Mouse (Mus musculus): ENCODE results near the gene Taz.
A peak's percentile ranks its signal among the peaks of the same experiment; 100 is the strongest.

Gene Taz

DNA sequence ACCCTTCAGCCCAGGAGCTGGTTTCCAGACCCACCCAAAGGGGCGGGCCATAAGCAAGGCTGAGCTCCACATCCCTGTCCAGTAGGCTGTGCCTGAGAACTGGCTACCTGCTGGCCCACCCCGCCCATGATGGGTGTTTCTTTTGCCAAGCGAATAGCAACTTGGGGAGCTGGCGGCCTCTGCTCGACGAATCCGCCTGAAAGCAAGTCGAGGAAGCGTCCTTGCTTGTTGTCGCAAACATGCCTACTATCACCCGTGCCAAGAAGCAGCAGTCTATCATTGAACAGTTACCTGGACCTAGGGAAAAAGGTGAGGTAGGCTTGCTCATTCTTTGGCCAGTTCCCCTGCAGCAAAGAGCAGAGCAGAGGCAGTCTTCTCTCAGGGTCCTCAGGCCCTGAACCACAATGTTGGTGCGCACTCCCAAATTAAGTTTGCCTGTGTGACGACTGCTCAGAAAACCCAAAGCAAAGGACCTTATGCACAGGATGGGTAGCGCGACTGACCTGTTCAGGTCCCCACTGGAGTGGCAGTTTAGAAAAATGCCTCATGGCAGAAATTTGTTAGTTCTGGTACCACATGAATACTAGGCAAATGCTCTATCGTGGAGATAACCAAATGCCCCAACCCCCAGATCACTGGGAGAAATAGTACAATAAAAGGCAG, at the start of gene Taz, which contains the start of gene Dnase1l1:
TSS of gene Taz (plus strand) at position 181 of the 663 bp plus-strand sequence.
TSS of gene Dnase1l1 (minus strand) at position 606 of the 663 bp plus-strand sequence.
- peak; percentile 32 to 37 for DNase-seq (ENCODE audit: low read depth in 2 of 2, low spot score in 2 of 2)

DNA sequence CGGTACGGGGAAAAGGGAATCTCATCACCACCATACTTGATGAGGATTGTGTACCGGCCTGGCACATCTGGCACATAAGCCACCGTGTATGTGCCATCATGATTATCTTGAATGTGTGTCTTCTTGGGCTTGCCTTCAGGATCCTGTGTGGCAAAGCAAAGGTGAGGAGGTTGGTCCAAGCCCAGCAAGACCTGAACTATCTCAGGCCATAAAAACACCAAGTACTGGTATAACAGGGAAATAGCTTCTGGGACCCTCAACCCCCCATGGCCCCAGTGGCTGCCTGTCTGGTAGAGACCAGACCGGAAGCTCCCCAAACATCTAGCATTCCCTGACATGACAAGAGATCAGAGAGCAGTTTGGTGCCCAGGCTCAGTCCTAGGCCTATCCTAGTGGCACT, 48.5 kb upstream of the Taz start:
- DNase-seq (ENCODE audit: low read depth in 2 of 2, low spot score in 2 of 2), result no peak

DNA sequence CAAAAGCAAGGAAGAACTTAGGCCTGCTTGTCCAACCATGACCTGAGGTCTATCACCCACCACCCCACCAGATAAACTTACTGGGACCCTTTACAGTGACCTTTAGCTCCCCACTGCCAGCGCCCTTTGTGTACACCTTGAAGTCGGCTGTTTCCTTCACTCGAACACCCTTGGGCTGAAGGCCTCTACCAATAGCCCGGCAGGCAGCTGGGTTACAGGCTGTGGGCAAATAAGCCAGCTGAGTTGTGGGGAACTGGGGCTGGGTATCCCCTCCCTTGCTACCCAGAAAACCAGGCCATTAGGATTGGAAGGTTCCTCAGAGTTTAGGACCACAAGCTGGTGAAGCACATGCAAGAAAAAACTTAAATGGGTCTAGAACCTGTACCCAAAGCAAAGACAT, 41.4 kb upstream of the Taz start:
- DNase-seq (ENCODE audit: low read depth in 2 of 2, low spot score in 2 of 2), result no peak

DNA sequence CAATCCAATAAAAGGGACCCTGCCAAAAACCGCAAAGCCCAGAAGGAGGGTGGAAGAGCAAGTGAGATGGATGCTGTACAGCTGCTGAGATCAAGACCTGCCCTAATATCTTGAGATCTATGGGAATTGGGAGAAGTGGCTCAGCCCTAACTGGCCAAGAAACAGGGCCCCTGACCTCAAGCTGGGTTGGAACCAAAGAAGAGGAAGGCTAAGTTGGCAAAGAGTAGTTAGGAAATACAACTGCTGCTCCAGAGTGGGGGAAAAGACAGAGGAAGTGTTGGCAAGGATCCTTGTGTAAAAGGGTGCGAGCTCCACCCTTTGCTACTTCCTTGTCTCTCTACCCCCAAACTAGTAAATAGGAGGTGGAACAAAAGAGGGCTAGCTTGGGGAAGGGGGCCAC, 38.3 kb upstream of the Taz start:
- no peak for DNase-seq (ENCODE audit: low read depth in 2 of 2, low spot score in 2 of 2)

DNA sequence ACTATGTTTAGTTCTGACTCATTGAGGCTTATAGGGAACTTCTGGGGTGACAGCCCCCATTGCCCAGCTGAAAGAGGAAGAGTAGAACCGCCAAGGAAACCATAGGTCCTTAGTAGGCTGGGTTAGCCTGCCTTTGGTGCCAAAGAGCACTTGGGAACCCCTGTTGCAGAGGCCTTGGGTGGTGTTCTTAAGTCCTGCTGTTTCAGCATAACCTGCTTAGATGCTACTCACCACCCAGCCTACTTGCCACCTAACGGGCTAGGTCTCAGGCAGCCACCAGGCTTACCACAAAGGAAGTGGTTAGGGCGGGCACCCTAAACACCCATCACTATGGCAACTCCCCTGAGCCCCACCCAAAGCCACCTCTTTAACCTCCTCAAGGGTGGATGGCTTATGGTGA, 37.9 kb upstream of the Taz start:
- DNase-seq (ENCODE audit: low read depth in 2 of 2, low spot score in 2 of 2), result peak; percentile 67 to 74

DNA sequence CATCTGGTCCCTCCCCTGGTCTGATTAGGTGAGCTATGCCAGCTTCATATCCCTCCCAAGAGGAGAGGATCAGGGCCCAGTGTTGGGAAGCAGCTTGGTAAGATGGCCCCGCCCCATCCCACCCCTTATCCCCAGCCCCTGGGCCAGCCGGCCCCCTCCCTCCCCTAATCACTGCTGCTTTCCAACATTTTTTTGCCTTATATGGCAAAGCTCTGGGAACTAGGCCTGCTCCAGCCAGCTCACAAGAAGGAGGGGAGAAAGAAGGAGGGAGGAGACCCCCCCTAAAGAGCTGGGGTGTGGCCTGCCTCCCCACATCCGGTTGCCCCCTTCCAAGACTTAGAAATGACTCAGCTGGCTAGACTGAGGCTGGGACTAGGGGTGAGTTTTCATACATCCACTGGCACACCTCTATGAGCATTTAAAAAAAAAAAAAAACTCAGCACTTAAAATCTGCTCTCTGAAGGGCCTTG, 37.1 kb upstream of the Taz start:
- peak in 1 of 2 experiments; percentile 20 for DNase-seq (ENCODE audit: low read depth in 2 of 2, low spot score in 2 of 2)

DNA sequence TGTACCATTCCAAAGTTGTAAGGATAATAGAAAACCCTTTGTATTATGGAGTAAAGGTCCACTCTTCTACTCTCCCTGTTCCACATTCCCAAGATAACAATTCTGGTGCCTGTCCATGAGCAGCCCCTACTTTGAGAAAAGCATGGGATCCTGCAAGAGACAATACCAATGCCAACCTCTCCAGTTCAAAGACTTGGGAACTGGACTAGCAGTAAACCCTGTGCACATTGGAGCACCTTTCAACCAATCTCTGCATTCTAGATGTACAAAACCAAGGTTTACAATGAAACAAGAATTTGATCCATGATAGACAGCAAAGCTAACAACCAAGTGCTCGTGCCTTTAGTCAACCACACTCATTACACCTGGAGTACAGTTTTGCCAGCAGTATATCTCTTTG, 36.6 kb upstream of the Taz start:
- no peak for DNase-seq (ENCODE audit: low read depth in 2 of 2, low spot score in 2 of 2)

DNA sequence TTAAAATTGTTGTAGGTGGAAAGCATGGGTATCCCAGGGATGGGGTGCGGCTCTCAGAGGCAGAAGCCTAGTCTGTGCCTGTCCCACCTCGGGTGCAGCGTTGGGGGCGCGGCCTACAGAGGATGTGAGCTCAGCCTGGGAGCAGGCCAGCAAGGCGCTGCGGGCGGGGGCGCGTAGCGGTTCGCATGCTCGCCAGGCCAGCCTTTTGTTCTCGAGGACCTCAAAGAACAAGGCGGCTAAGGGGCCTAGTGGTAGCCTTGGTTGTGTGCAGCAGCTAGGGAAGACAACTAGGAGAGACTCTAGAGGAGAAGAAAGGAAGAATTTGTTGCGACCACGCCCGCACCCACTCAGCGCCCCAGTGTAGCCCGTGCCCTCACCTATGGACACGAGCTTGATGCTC, 36.0 kb upstream of the Taz start:
- DNase-seq (ENCODE audit: low read depth in 2 of 2, low spot score in 2 of 2), result peak; percentile 25 to 39

DNA sequence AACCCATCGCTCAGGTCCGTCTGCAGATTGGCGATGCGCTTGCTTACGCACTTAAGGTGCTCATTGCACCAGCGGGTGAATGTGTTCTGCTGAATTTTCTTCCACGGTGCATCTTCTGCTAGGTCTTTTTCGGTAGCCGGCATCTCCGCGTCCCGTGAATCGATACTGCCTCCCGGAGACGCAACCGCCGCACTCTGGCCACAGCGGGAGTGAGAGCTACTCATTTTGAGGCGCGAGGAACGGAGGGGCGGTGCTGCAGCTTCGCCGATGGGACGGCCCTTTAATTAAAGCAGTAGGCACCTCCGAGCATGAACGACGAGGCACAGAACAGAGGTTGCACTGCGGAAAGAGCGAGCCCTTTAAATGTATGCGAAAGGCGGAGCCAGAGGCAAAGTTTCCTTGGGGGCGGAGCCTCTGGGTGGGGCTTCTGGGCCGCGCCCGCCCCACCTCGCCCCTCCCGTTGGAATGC, 35.5 kb upstream of the Taz start:
- peak; percentile 65 to 68 for DNase-seq (ENCODE audit: low read depth in 2 of 2, low spot score in 2 of 2)

DNA sequence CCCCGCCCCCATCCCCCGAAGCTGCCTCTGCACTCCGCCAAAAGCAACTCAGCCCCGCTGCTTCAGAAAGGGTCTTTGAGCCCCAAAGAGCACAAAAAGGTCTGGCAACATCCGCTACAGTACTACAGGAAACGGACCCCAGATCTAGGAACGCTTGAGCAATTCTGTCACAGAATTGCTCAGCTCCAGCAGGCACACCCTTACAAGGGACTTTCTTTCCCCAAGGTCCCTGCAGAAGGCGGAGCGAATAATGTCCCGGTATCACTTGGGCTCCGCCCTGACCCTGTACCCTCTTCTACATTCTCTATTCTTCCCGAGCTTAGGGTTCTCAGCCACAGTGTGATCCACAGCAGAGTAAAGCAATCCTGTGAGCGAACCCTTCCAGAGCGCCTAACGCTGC, 35.0 kb upstream of the Taz start:
- no peak for DNase-seq (ENCODE audit: low read depth in 2 of 2, low spot score in 2 of 2)

DNA sequence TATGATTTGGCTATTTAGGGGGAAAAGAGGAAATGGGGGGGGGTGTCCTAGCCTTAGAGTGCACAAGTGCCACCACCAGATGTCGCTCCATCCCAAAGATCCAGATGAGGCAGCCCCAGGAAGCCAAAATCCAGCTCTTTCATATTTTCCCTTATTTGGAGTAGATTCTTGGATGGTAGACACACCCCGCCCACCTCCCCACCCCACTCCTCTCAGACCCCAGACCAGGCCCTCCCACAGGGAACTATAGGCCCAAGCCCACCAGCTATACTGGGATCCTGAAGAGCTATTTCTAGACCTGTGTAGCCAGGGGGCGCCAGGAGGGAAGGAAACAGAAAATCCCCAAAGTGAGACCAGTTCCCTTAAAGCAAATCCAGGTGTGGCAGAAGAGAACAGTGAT, 33.1 kb upstream of the Taz start:
- peak; percentile 23 to 44 for DNase-seq (ENCODE audit: low read depth in 2 of 2, low spot score in 2 of 2)

DNA sequence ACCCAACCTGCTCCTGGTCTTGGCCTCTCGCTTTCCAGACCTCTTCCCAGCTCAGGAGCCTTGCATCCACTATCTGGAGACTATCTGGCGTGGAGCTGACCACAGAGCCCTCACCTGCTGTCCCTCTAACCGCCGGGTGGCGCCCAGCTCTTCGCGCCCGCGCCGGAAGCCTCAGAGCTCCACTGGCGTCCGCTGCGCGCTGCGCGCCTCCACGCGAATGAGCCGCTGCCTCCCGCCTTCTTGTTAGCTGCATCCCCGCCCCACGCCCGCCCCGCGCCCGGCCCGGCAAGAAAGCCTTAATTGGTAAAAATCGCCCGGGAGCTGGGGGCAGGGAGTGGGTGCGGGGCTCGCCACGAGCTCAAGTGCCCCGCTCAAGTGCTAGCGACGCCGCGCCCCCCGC, 32.1 kb upstream of the Taz start, which contains the start of gene Flna:
TSS of gene Flna (minus strand) at position 206 of the 400 bp plus-strand sequence.
- DNase-seq (ENCODE audit: low read depth in 2 of 2, low spot score in 2 of 2), result peak; percentile 32 to 36

DNA sequence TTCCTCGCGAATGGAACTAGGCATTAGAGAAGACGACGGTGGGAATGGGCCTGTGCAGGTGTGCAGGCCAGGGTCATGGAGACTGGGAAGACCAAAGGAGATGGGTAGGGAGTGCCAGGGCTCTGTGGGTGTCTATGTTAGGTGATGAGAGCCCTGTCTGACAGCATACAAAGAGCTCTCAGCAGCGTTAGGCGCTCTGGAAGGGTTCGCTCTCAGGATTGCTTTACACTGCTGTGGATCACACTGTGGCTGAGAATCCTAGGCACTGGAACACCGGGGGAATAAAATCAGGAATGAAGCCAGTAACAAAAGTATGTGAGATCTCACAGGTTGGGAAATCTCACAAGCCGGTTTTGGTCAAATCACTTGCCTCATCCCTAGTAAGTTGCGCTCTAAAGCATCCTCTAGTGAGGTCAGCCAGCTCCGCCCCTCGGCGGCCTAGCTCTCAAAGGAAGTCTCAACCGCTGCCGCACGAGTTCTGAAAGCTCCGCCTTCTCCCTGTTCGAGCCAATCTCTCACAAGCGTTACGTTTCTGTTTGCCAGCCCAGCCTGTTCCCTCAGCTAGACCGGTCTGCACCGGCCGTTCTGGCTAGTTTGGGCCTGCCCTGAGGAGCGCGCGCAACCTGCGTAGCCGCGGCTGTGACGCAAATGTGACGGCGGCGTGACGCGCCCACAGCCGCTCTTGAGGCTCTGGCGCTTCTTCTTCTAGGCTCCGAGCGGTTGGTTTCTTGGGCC, 27.4 kb upstream of the Taz start, which contains the start of gene Emd:
TSS of gene Emd (plus strand) at position 535 of the 735 bp plus-strand sequence.
- DNase-seq (ENCODE audit: low read depth in 2 of 2, low spot score in 2 of 2), result peak; percentile 83

DNA sequence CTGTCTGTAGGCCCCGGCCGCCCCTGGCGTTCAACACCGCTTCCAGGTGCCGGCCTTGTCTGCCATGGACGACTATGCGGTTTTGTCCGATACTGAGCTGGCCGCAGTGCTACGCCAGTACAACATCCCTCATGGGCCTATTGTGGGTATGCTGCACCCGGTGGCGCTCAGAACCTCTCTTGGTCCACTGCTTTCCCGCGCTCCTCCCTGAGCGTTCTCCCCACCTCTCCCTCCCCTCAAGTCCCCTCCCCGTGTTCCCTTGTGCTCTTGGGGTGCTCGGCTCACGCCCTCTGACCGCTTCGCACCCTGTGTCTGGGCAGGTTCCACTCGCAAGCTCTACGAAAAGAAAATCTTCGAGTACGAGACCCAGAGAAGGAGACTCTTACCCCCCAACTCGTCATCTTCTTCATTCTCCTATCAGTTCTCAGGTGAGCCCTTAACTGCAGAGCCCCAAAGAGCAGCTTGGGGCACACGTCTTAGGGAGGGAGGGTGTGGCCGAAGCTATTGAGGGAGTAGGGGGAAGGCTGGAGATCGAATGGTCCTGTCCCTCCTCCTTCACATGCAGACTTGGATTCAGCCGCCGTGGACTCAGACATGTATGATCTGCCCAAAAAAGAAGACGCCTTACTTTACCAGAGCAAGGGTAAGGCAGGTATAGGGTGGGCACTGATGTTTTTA, 26.7 kb upstream of the Taz start:
- no peak for DNase-seq (ENCODE audit: low read depth in 2 of 2, low spot score in 2 of 2)

DNA sequence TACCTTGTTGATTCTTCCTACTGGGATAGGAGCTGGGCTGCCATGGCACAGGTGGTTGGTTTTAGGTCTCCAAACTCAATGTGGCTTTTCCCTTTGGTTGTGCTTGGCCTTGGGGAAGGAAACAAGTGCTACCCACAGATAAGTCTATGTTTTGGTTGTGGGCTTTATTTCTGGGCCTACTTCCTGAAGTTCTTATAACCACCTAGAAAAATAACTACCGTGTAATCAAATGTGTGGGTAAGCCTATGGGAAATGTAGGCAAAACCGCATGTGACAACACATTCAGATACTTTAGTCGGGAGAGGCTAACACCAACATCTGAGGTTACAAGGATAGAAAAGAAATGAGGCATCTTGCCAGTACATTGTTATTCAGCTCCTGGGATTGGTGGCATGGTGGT, 24.0 kb upstream of the Taz start:
- DNase-seq (ENCODE audit: low read depth in 2 of 2, low spot score in 2 of 2), result no peak

DNA sequence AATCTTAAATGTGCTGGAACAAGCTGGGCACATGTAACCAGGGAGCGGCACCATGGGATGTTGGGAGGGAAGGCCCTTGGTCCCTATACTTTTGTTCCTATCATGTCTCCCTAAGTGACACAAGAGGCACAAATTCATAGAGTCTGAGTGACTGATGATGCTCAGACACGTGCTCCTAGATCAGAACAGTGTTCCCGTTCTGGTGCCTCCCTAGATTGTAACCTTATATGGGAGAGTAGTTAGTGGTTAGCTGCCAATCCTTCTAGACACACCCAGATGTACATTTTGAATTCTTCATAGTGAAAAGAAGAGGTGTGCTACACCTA, 12.0 kb upstream of the Taz start:
- DNase-seq (ENCODE audit: low read depth in 2 of 2, low spot score in 2 of 2), result no peak

DNA sequence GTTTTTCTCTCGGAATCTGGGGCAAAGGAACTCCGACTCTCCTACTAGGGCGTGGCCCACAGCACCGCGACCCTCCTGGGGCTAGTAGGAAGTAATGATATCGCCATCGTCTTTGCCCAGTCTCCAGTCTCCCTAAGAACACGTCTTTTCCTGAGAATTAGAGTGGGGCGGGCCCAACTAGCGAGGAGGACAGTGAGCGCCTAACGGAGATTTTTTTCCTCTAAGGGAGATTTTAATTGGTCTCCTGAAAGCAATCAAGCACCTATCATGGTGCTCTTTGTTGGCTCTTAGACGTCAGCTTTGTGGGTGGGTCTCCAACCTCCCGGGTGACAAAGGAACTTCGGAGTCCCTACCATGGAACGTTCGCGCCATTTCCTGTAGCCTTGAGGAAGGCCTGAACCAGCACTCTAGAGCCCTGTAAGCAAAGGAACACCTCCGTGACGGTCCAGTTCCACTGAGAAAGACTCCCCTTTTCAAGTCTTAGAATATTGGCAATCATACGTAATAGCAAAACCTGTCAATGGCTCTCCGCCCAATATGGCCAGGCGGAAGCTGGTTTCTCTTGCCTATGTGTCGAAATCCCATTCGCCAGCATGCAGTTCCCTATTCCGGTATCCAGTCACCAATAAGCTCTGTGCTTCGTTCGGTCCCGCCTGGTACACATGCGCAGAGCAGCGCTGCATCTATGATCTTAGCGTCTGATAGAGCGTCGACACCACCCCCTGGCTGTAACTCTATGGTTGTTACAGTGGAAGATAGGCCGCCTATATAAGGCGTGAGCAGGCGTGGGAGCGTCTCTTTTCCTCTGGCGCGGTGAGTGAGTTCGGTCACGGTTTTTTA, 11.4 kb upstream of the Taz start, which contains the start of gene Rpl10:
TSS of gene Rpl10 (plus strand) at position 751 of the 840 bp plus-strand sequence.
- DNase-seq (ENCODE audit: low read depth in 2 of 2, low spot score in 2 of 2), result peak; percentile 89 to 91

DNA sequence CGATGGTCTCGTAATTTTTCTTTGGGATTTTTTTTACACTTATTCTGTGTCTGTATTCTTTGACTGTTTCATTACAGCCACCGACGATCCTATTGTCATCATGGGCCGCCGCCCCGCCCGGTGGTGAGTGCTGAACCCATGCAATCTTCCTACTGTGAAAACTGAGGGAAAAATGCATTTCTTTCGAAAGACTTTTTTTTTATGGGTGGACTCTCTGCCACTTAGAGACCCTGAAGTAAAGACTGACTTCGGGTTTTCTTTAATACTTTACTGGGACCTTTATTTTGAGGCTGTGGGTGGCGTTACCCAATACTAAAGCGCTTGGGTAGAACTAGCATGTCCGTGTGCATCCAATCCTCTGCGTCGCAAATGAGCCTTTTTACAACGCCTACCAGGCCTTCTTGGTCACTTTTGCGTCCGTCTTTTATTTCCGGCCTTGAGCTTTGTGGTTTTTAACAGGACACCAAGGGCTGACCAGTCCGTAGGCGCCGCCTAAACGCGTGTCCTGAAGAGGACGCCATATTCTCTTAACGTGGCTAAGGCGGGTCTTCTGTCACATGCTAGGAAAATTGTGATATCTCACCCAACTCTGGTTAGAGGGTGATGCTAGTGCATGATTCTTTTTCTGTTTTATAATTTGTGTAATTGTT, 10.7 kb upstream of the Taz start:
- DNase-seq (ENCODE audit: low read depth in 2 of 2, low spot score in 2 of 2), result no peak

DNA sequence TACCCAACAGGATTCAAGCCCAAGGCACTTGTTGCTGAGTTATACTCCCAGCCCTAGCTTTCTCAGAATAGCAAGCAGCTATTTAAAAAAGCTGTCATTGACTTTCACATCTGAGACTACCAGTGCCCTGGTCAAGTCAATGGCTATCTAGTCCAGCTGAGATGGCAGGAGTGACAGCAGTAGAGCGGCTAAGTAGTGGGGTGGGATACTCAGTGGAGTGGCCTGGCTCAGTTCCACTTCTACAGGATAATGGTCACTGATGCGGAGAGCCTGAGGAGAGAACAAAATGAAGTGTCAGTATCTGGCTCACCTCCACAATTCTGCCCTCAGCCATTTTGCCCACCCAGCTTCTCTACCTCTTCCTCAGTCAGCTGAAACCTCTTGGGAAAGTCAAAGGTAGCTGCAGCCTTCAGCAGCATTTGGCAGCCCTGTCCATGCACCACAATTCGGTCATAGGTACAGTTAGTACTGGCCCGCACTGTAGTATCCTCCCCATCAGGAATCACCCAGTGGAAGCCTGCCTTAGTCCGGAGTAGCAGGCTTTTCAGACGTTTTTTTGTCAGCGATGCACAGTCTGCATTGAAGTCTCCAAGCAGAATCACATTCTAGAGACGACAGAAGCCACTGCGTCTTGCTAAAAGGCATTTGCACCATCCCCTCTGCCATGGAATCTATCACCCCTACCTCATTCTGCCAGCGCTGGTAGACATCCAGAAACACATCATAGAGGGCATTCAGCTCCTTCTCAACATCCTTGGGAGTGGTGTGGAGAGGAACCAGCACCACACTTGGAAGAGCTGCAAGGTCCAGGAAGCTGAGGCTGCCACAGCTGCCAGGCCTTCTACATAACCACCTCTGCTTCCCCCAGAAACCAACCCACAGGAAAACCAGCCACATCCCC, 8.0 kb upstream of the Taz start:
- no peak for DNase-seq (ENCODE audit: low read depth in 2 of 2, low spot score in 2 of 2)
